In genomic region chrX:7617889-7618551, GRCm38 (mm10) we compare ENCODE assay signal across 16 mouse cellular contexts. TPM values are rescaled to one million over a fixed set of nuclear protein-coding genes. Genes with fewer than 3 reads are reported as not detected.
"Had no signal": no experiment of that assay in that cellular context is flagged by ENCODE, and none has a peak within 500 bp of the region (broad histone marks: within the 10 kb centered on the region; RNA-seq: fewer than 3 reads in every experiment).

No protein-coding gene starts in this region.

- DNase-seq: kidney, adult 8-10 months; kidney, postnatal 36 days; left cerebral cortex, postnatal 4 days; lung, adult 18-20 months; right cerebral cortex, postnatal 14 days; thymus, adult 2 months; thymus, postnatal 4 days had no signal

- H3K27me3 ChIP-seq: limb, embryonic 13.5 days; midbrain, embryonic 13.5 days; neural tube, embryonic 13.5 days; stomach, embryonic 15.5 days had no signal

- H3K9ac ChIP-seq: limb, embryonic 13.5 days; liver, embryonic 14.5 days; midbrain, embryonic 13.5 days; neural tube, embryonic 13.5 days; stomach, embryonic 15.5 days had no signal

- H3K36me3 ChIP-seq: limb, embryonic 13.5 days; midbrain, embryonic 13.5 days; neural tube, embryonic 13.5 days; stomach, embryonic 15.5 days had no signal

- ATAC-seq: midbrain, embryonic 13.5 days had no signal

- H3K4me3 ChIP-seq: limb, embryonic 13.5 days; midbrain, embryonic 13.5 days; myocyte; neural tube, embryonic 13.5 days; stomach, embryonic 15.5 days had no signal

- H3K27ac ChIP-seq: limb, embryonic 13.5 days; liver, embryonic 14.5 days; midbrain, embryonic 13.5 days; neural tube, embryonic 13.5 days; stomach, embryonic 15.5 days had no signal

- H3K9me3 ChIP-seq: limb, embryonic 13.5 days; midbrain, embryonic 13.5 days; neural tube, embryonic 13.5 days; stomach, embryonic 15.5 days had no signal

- H3K4me1 ChIP-seq: limb, embryonic 13.5 days; midbrain, embryonic 13.5 days; neural tube, embryonic 13.5 days; stomach, embryonic 15.5 days had no signal

- H3K4me2 ChIP-seq: limb, embryonic 13.5 days; midbrain, embryonic 13.5 days; neural tube, embryonic 13.5 days; stomach, embryonic 15.5 days had no signal

RNA-seq across cellular contexts. Expression of gene Cacna1f, which starts 11.1 kb away (rescaled TPM):
- total RNA-seq: layer of hippocampus, adult 18-20 months; layer of hippocampus, postnatal 10 days had no signal
- polyA plus RNA-seq: lung, embryonic 16.5 days; myocyte; stomach, embryonic 15.5 days had no signal
